Mouse (Mus musculus): ENCODE data around the gene Btbd19. TPM values are rescaled to one million over a fixed set of nuclear protein-coding genes. Genes with fewer than 3 reads are reported as not detected.

Gene Btbd19
- polyA plus RNA-seq, 1 experiment from 2014 or later = 4.3 TPM

- DNase-seq (ENCODE audit: low spot score) = peak; percentile 95
- no peak overlapping the region for H3K9ac ChIP-seq (replicated peaks; ENCODE audit: low read depth)
Observed at GRCm38 (mm10) chr4:117125910-117126674, 567 bp upstream of the Btbd19 start.

GRCm38 (mm10) chr4:117124518-117125347 lies 792 bp downstream of the Btbd19 start:
- Histone ChIP-seq H3K27me3 (replicated peaks; ENCODE audit: insufficient read depth, low read length) (no peaks in the 10 kb centered on the region), H3K27ac (ENCODE audit: low read length) (peak overlapping the region; percentile 88), H3K4me2 (replicated peaks; ENCODE audit: low read depth, low read length) (0 out of 2 replicates have a peak overlapping the region, but pooled peaks have one; percentile 1), H3K9ac (replicated peaks; ENCODE audit: low read depth) (peak overlapping the region; percentile 16; the same call in 1 of the 2 replicates), H3K4me1 (ENCODE audit: insufficient read depth, low read depth, low read length) (peaks cover 20% of the 10 kb centered on the region), H3K36me3 (ENCODE audit: insufficient read depth, low read length) (no peaks in the 10 kb centered on the region), H3K9me3 (ENCODE audit: low read length) (no peaks in the 10 kb centered on the region), H3K4me3 (ENCODE audit: low read depth, low read length) (no peak overlapping the region)
- TF ChIP-seq EP300 (IDR thresholded peaks at IDR 0.05) (no peak), CTCF (IDR thresholded peaks at IDR 0.05) (0 out of 2 replicates have a peak, but pooled peaks have one; percentile 10)
- ATAC-seq = no peak
- peak; percentile 49 for DNase-seq (ENCODE audit: low spot score)
- WGBS = 35% methylated on average over 14 of the region's 14 CpGs

More at GRCm38 (mm10) chr4:117125910-117126674, 567 bp upstream of the Btbd19 start:
- Histone ChIP-seq H3K27ac (ENCODE audit: low read length) (peak overlapping the region; percentile 88), H3K4me3 (ENCODE audit: low read depth, low read length) (no peak overlapping the region), H3K27me3 (replicated peaks; ENCODE audit: insufficient read depth, low read length) (no peaks in the 10 kb centered on the region), H3K4me1 (ENCODE audit: insufficient read depth, low read depth, low read length) (peaks cover 20% of the 10 kb centered on the region), H3K9me3 (ENCODE audit: low read length) (no peaks in the 10 kb centered on the region), H3K4me2 (replicated peaks; ENCODE audit: low read depth, low read length) (no peak overlapping the region), H3K36me3 (ENCODE audit: insufficient read depth, low read length) (no peaks in the 10 kb centered on the region)
- peak; percentile 89 for ATAC-seq
- WGBS = 33% methylated on average over 15 of the region's 15 CpGs
- peak; percentile 80 for TF ChIP-seq EP300 (IDR thresholded peaks at IDR 0.05)
- no peak for TF ChIP-seq CTCF (IDR thresholded peaks at IDR 0.05)

GRCm38 (mm10) chr4:117124218-117124517 lies 1.4 kb downstream of the Btbd19 start:
- 79% methylated on average over 3 of the region's 3 CpGs for WGBS
- Histone ChIP-seq H3K36me3 (ENCODE audit: insufficient read depth, low read length) (no peaks in the 10 kb centered on the region), H3K4me2 (replicated peaks; ENCODE audit: low read depth, low read length) (no peak overlapping the region), H3K27ac (ENCODE audit: low read length) (peak overlapping the region; percentile 88; the same call in 1 of the 2 replicates), H3K27me3 (replicated peaks; ENCODE audit: insufficient read depth, low read length) (no peaks in the 10 kb centered on the region), H3K4me3 (ENCODE audit: low read depth, low read length) (no peak overlapping the region), H3K4me1 (ENCODE audit: insufficient read depth, low read depth, low read length) (peaks cover 20% of the 10 kb centered on the region), H3K9ac (replicated peaks; ENCODE audit: low read depth) (no peak overlapping the region), H3K9me3 (ENCODE audit: low read length) (no peaks in the 10 kb centered on the region)
- no peak for TF ChIP-seq CTCF (IDR thresholded peaks at IDR 0.05)
- TF ChIP-seq EP300 (IDR thresholded peaks at IDR 0.05) = no peak
- DNase-seq (ENCODE audit: low spot score) (no peak), ATAC-seq (no peak)

GRCm38 (mm10) chr4:117123546-117124217 lies 1.8 kb downstream of the Btbd19 start:
- Histone ChIP-seq H3K9me3 (ENCODE audit: low read length) (no peaks in the 10 kb centered on the region), H3K4me1 (ENCODE audit: insufficient read depth, low read depth, low read length) (peaks cover 20% of the 10 kb centered on the region), H3K27ac (ENCODE audit: low read length) (no peak overlapping the region), H3K36me3 (ENCODE audit: insufficient read depth, low read length) (no peaks in the 10 kb centered on the region), H3K27me3 (replicated peaks; ENCODE audit: insufficient read depth, low read length) (no peaks in the 10 kb centered on the region), H3K4me3 (ENCODE audit: low read depth, low read length) (no peak overlapping the region), H3K4me2 (replicated peaks; ENCODE audit: low read depth, low read length) (no peak overlapping the region), H3K9ac (replicated peaks; ENCODE audit: low read depth) (no peak overlapping the region)
- DNase-seq (ENCODE audit: low spot score) (no peak), ATAC-seq (no peak)
- 61% methylated on average over 7 of the region's 9 CpGs for WGBS
- TF ChIP-seq CTCF (IDR thresholded peaks at IDR 0.05) (no peak), EP300 (IDR thresholded peaks at IDR 0.05) (no peak)

- Histone ChIP-seq H3K36me3 (ENCODE audit: insufficient read depth, low read length) (no peaks in the 10 kb centered on the region), H3K27me3 (replicated peaks; ENCODE audit: insufficient read depth, low read length) (no peaks in the 10 kb centered on the region), H3K4me3 (ENCODE audit: low read depth, low read length) (no peak overlapping the region), H3K9me3 (ENCODE audit: low read length) (no peaks in the 10 kb centered on the region), H3K27ac (ENCODE audit: low read length) (no peak overlapping the region), H3K4me2 (replicated peaks; ENCODE audit: low read depth, low read length) (no peak overlapping the region), H3K9ac (replicated peaks; ENCODE audit: low read depth) (no peak overlapping the region), H3K4me1 (ENCODE audit: insufficient read depth, low read depth, low read length) (peaks cover 20% of the 10 kb centered on the region)
- no peak for DNase-seq (ENCODE audit: low spot score)
- TF ChIP-seq EP300 (IDR thresholded peaks at IDR 0.05) (no peak), CTCF (IDR thresholded peaks at IDR 0.05) (no peak)
- no peak for ATAC-seq
- WGBS = 72% methylated on average over 4 of the region's 4 CpGs
Observed at GRCm38 (mm10) chr4:117122209-117122608, 3.3 kb downstream of the Btbd19 start.

Measured in lung, postnatal 0 days (tissue).